Mouse (Mus musculus): ENCODE results near the gene Fibin. TPM values are rescaled to one million over a fixed set of nuclear protein-coding genes. Genes with fewer than 3 reads are reported as not detected.
A peak's percentile ranks its signal among the peaks of the same experiment; 100 is the strongest.

The Fibin gene
- polyA plus RNA-seq, 1 experiment from 2014 or later: 33.6 TPM

GRCm38 (mm10) chr2:110353302-110353970 lies 9.5 kb downstream of the Fibin start:
- WGBS: 77% methylated on average over 5 of the region's 5 CpGs
- H3K27me3 ChIP-seq (replicated peaks): no peaks in the 10 kb centered on the region
- ATAC-seq (ENCODE audit: low FRiP score, low read depth): no peak
- H3K9me3 ChIP-seq: no peaks in the 10 kb centered on the region
- no peak overlapping the region for H3K4me3 ChIP-seq
- no peak overlapping the region for H3K27ac ChIP-seq
- H3K36me3 ChIP-seq: no peaks in the 10 kb centered on the region
- H3K4me2 ChIP-seq (replicated peaks): no peak overlapping the region
- H3K9ac ChIP-seq: no peak overlapping the region
- 0 out of 2 replicates have a peak, but pooled peaks cover 7% of the 10 kb centered on the region for H3K4me1 ChIP-seq

- Histone ChIP-seq H3K4me2 (replicated peaks) (no peak overlapping the region), H3K27ac (no peak overlapping the region), H3K27me3 (replicated peaks) (no peaks in the 10 kb centered on the region), H3K9ac (no peak overlapping the region), H3K4me1 (0 out of 2 replicates have a peak, but pooled peaks cover 7% of the 10 kb centered on the region), H3K9me3 (no peaks in the 10 kb centered on the region), H3K36me3 (no peaks in the 10 kb centered on the region), H3K4me3 (no peak overlapping the region)
- ATAC-seq (ENCODE audit: low FRiP score, low read depth): peak; percentile 44; the same call in 1 of the 2 replicates
- 39% methylated on average over 5 of the region's 5 CpGs for WGBS
These were observed 11.1 kb downstream of the Fibin start for GRCm38 (mm10) chr2:110351843-110352251.

GRCm38 (mm10) chr2:110351406-110351805 lies 11.6 kb downstream of the Fibin start:
- Histone ChIP-seq H3K27me3 (replicated peaks) (no peaks in the 10 kb centered on the region), H3K27ac (no peak overlapping the region), H3K4me1 (0 out of 2 replicates have a peak, but pooled peaks cover 7% of the 10 kb centered on the region), H3K9me3 (no peaks in the 10 kb centered on the region), H3K4me3 (no peak overlapping the region), H3K4me2 (replicated peaks) (no peak overlapping the region), H3K36me3 (no peaks in the 10 kb centered on the region), H3K9ac (no peak overlapping the region)
- no peak for ATAC-seq (ENCODE audit: low FRiP score, low read depth)
- WGBS: 58% methylated on average over 1 of the region's 1 CpGs

- Histone ChIP-seq H3K9ac (no peak overlapping the region), H3K27ac (no peak overlapping the region), H3K4me1 (no peaks in the 10 kb centered on the region), H3K4me2 (replicated peaks) (no peak overlapping the region), H3K9me3 (no peaks in the 10 kb centered on the region), H3K27me3 (replicated peaks) (no peaks in the 10 kb centered on the region), H3K4me3 (no peak overlapping the region), H3K36me3 (no peaks in the 10 kb centered on the region)
- ATAC-seq (ENCODE audit: low FRiP score, low read depth): no peak
These were observed 34.0 kb downstream of the Fibin start for GRCm38 (mm10) chr2:110328953-110329352.

GRCm38 (mm10) chr2:110319949-110320348 lies 43.0 kb downstream of the Fibin start:
- no peaks in the 10 kb centered on the region for H3K27me3 ChIP-seq (replicated peaks)
- ATAC-seq (ENCODE audit: low FRiP score, low read depth): no peak
- H3K9me3 ChIP-seq: no peaks in the 10 kb centered on the region
- no peak overlapping the region for H3K27ac ChIP-seq
- H3K4me2 ChIP-seq (replicated peaks): no peak overlapping the region
- no peak overlapping the region for H3K9ac ChIP-seq
- no peaks in the 10 kb centered on the region for H3K36me3 ChIP-seq
- H3K4me1 ChIP-seq: no peaks in the 10 kb centered on the region
- WGBS: 84% methylated on average over 4 of the region's 4 CpGs
- H3K4me3 ChIP-seq: no peak overlapping the region

- no peak for ATAC-seq (ENCODE audit: low FRiP score, low read depth)
- H3K4me1 ChIP-seq: no peaks in the 10 kb centered on the region
- no peaks in the 10 kb centered on the region for H3K27me3 ChIP-seq (replicated peaks)
- WGBS: 87% methylated on average over 1 of the region's 1 CpGs
- no peaks in the 10 kb centered on the region for H3K9me3 ChIP-seq
- H3K4me2 ChIP-seq (replicated peaks): no peak overlapping the region
- H3K4me3 ChIP-seq: no peak overlapping the region
- no peak overlapping the region for H3K9ac ChIP-seq
- H3K36me3 ChIP-seq: no peaks in the 10 kb centered on the region
- no peak overlapping the region for H3K27ac ChIP-seq
These were observed 43.7 kb downstream of the Fibin start for GRCm38 (mm10) chr2:110319266-110319665.

GRCm38 (mm10) chr2:110318719-110319118 lies 44.3 kb downstream of the Fibin start:
- Histone ChIP-seq H3K27ac (no peak overlapping the region), H3K9ac (no peak overlapping the region), H3K4me1 (no peaks in the 10 kb centered on the region), H3K36me3 (no peaks in the 10 kb centered on the region), H3K27me3 (replicated peaks) (no peaks in the 10 kb centered on the region), H3K4me3 (no peak overlapping the region), H3K4me2 (replicated peaks) (no peak overlapping the region), H3K9me3 (no peaks in the 10 kb centered on the region)
- WGBS: 96% methylated on average over 1 of the region's 1 CpGs
- no peak for ATAC-seq (ENCODE audit: low FRiP score, low read depth)

- Histone ChIP-seq H3K4me2 (replicated peaks) (no peak overlapping the region), H3K27me3 (replicated peaks) (no peaks in the 10 kb centered on the region), H3K9me3 (no peaks in the 10 kb centered on the region), H3K36me3 (no peaks in the 10 kb centered on the region), H3K4me1 (no peaks in the 10 kb centered on the region), H3K9ac (no peak overlapping the region), H3K4me3 (no peak overlapping the region), H3K27ac (no peak overlapping the region)
- 13% methylated on average over 3 of the region's 3 CpGs for WGBS
- ATAC-seq (ENCODE audit: low FRiP score, low read depth): no peak
These were observed 46.7 kb downstream of the Fibin start for GRCm38 (mm10) chr2:110316116-110316883.

GRCm38 (mm10) chr2:110314509-110315155 lies 48.4 kb downstream of the Fibin start, which contains the start of gene Bbox1:
Gene Bbox1, minus strand, starts transcription at chr2:110314560.
- no peaks in the 10 kb centered on the region for H3K9me3 ChIP-seq
- ATAC-seq (ENCODE audit: low FRiP score, low read depth): no peak
- H3K9ac ChIP-seq: no peak within 1 kb of the TSS
- no peak within 1 kb of the TSS for H3K4me2 ChIP-seq (replicated peaks)
- no peaks in the 10 kb centered on the region for H3K4me1 ChIP-seq
- 87% methylated on average over 6 of the region's 6 CpGs for WGBS
- no peak within 1 kb of the TSS for H3K27ac ChIP-seq
- no peak within 1 kb of the TSS for H3K4me3 ChIP-seq
- H3K27me3 ChIP-seq (replicated peaks): no peaks in the 10 kb centered on the region
- H3K36me3 ChIP-seq: no peaks in the 10 kb centered on the region

- ATAC-seq (ENCODE audit: low FRiP score, low read depth): no peak
- no peak overlapping the region for H3K4me3 ChIP-seq
- 88% methylated on average over 5 of the region's 5 CpGs for WGBS
- H3K9me3 ChIP-seq: no peaks in the 10 kb centered on the region
- H3K36me3 ChIP-seq: no peaks in the 10 kb centered on the region
- no peaks in the 10 kb centered on the region for H3K4me1 ChIP-seq
- H3K9ac ChIP-seq: no peak overlapping the region
- no peak overlapping the region for H3K27ac ChIP-seq
- H3K27me3 ChIP-seq (replicated peaks): no peaks in the 10 kb centered on the region
- no peak overlapping the region for H3K4me2 ChIP-seq (replicated peaks)
These were observed 48.9 kb downstream of the Fibin start for GRCm38 (mm10) chr2:110314074-110314473.

- Histone ChIP-seq H3K9me3 (no peaks in the 10 kb centered on the region), H3K27me3 (replicated peaks) (no peaks in the 10 kb centered on the region), H3K4me1 (no peaks in the 10 kb centered on the region), H3K9ac (no peak overlapping the region), H3K4me2 (replicated peaks) (no peak overlapping the region), H3K27ac (no peak overlapping the region), H3K36me3 (no peaks in the 10 kb centered on the region), H3K4me3 (no peak overlapping the region)
- ATAC-seq (ENCODE audit: low FRiP score, low read depth): no peak
- 76% methylated on average over 2 of the region's 2 CpGs for WGBS
These were observed 49.6 kb downstream of the Fibin start for GRCm38 (mm10) chr2:110313305-110313824.

All from neural tube, embryonic 12.5 days (tissue).